Mouse (Mus musculus) heart, adult 2 months (tissue): ENCODE results near the gene Tmed2. TPM values are rescaled to one million over a fixed set of nuclear protein-coding genes. Genes with fewer than 3 reads are reported as not detected.
"Not testable (repeated sequence)": the region's sequence is repeated elsewhere in the genome, so short reads cannot be mapped to it uniquely, and the experiment has no call there.

Experiments used
- DNase-seq, 2 experiments: peaks; one replicate each; pipeline ENCODE4 v3.0.0; 2021
- H3K27ac ChIP-seq: fragments of 200-600 bp; 2 replicates; pipeline ENCODE4 v1.8.1; 2022
- H3K27me3 ChIP-seq: fragments of 200-500 bp; 2 replicates; pipeline ENCODE4 v1.6.1; 2012; ENCODE audit warnings: mild to moderate bottlenecking, low read length, inconsistent platforms, mixed read lengths; ENCODE audit not compliant: control insufficient read depth, insufficient read depth
- H3K36me3 ChIP-seq: fragments of 200-500 bp; 2 replicates; pipeline ENCODE4 v1.6.1; 2012; ENCODE audit warnings: low read length, inconsistent platforms; ENCODE audit not compliant: control insufficient read depth, insufficient read depth
- H3K4me1 ChIP-seq: fragments of 200-500 bp; 2 replicates; pipeline ENCODE4 v1.6.1; 2011; ENCODE audit warnings: low read length; ENCODE audit not compliant: control insufficient read depth, insufficient read depth
- H3K4me3 ChIP-seq: fragments of 200-600 bp; 2 replicates; pipeline ENCODE4 v1.8.1; 2022
- H3K79me2 ChIP-seq: fragments of 200-500 bp; replicated peaks from 2 replicates; pipeline ENCODE4 v1.6.1; 2012; ENCODE audit warnings: mild to moderate bottlenecking, inconsistent platforms, low read length, moderate library complexity, mixed read lengths; ENCODE audit not compliant: control insufficient read depth, insufficient read depth
- H3K9ac ChIP-seq: fragments of 200-500 bp; 2 replicates; pipeline ENCODE4 v1.6.1; 2012; ENCODE audit warnings: low read depth, mild to moderate bottlenecking, control low read depth, inconsistent platforms, low read length, mixed read lengths
- CTCF ChIP-seq: fragments of 200-600 bp; IDR thresholded peaks from 2 replicates; pipeline ENCODE4 v1.8.1; 2022; ENCODE audit warnings: antibody characterized with exemption, mild to moderate bottlenecking, moderate library complexity
- EP300 ChIP-seq: fragments of 200-500 bp; IDR thresholded peaks from 2 replicates; pipeline ENCODE4 v1.6.1; 2011; ENCODE audit warnings: low read depth, low read length, control low read depth; ENCODE audit not compliant: insufficient read depth
- POLR2A ChIP-seq: fragments of 200-500 bp; IDR thresholded peaks from 2 replicates; pipeline ENCODE4 v1.6.1; 2011; ENCODE audit warnings: mild to moderate bottlenecking, low read depth, low read length, control low read depth; ENCODE audit not compliant: insufficient read depth
- WGBS: fragments of 180-500 bp; shearing (Covaris S2); methylation state at CpG from one replicate; pipeline ENCODE4 v1.1.7; 2018; 5-methylcytosine and 5-hydroxymethylcytosine counted together
- intact Hi-C: fragments of 180-260 bp; cut with DNase I; formaldehyde crosslinking; loops from one replicate; pipeline ENCODE4 v1.15.1; 2025
- polyA plus RNA-seq: library from polyadenylated mRNA; depleted of rRNA; stranded (reverse); fragments of >200 nt; gene quantifications from 2 replicates; pipeline ENCODE4 v1.2.3, GENCODE M21; 2012; rRNA removed
- total RNA-seq, 2 experiments: library from RNA; stranded (reverse); gene quantifications; 2 replicates each; pipeline ENCODE4 v1.2.3; 2021

Gene Tmed2
- total and polyA plus RNA-seq, 3 experiments: 80.9 to 194 (median 167) TPM

- WGBS: 77% methylated on average over 5 of the region's 5 CpGs
Observed at GRCm38 (mm10) chr5:124582515-124582914, 42.0 kb downstream of the Tmed2 start.

GRCm38 (mm10) chr5:124592768-124593167 lies 52.3 kb downstream of the Tmed2 start:
- no peaks in the 10 kb centered on the region for H3K4me1 ChIP-seq
- no peaks in the 10 kb centered on the region for H3K36me3 ChIP-seq
- no peaks in the 10 kb centered on the region for H3K79me2 ChIP-seq
- DNase-seq: no peak
- no peak overlapping the region for H3K9ac ChIP-seq
- no peak overlapping the region for H3K27ac ChIP-seq
- intact Hi-C loops: no loop called here
- no peak overlapping the region for H3K4me3 ChIP-seq
- TF ChIP-seq EP300 (no peak), CTCF (no peak), POLR2A (no peak)
- H3K27me3 ChIP-seq: no peaks in the 10 kb centered on the region
- 96% methylated on average over 3 of the region's 3 CpGs for WGBS

More at GRCm38 (mm10) chr5:124582515-124582914, 42.0 kb downstream of the Tmed2 start:
- no peak overlapping the region for H3K4me3 ChIP-seq
- TF ChIP-seq CTCF (no peak), POLR2A (no peak), EP300 (no peak)
- no peaks in the 10 kb centered on the region for H3K79me2 ChIP-seq
- no peak overlapping the region for H3K9ac ChIP-seq
- intact Hi-C loops: no loop called here
- H3K27me3 ChIP-seq: no peaks in the 10 kb centered on the region
- peak in 1 of 2 experiments; percentile 36 for DNase-seq
- H3K36me3 ChIP-seq: peaks cover 3% of the 10 kb centered on the region
- H3K4me1 ChIP-seq: peaks cover 2% of the 10 kb centered on the region; the same call in 1 of the 2 replicates
- H3K27ac ChIP-seq: no peak overlapping the region

GRCm38 (mm10) chr5:124598224-124599174 lies 58.0 kb downstream of the Tmed2 start:
- H3K9ac ChIP-seq: peak overlapping the region; percentile 59; the same call in 1 of the 2 replicates
- intact Hi-C loops: loop anchor here (2.0 kb wide), 1 partner anchor 30 kb away; the partner anchor contains the start of gene Atp6v0a2

GRCm38 (mm10) chr5:124599726-124600125 lies 59.2 kb downstream of the Tmed2 start:
- 52% methylated on average over 8 of the region's 8 CpGs for WGBS
- not testable (repeated sequence) for H3K79me2 ChIP-seq, H3K27ac ChIP-seq, H3K4me3 ChIP-seq, DNase-seq, H3K27me3 ChIP-seq, H3K4me1 ChIP-seq, H3K9ac ChIP-seq, H3K36me3 ChIP-seq
- intact Hi-C loops: loop anchor here (2.0 to 5.0 kb wide), 2 partner anchors 29 to 268 kb away; partner anchors contain the start of gene Atp6v0a2

More at GRCm38 (mm10) chr5:124598224-124599174, 58.0 kb downstream of the Tmed2 start:
- Histone ChIP-seq H3K36me3 (no peaks in the 10 kb centered on the region), H3K27ac (no peak overlapping the region; the same call in 1 of the 2 replicates), H3K27me3 (no peaks in the 10 kb centered on the region), H3K4me1 (peaks cover 5% of the 10 kb centered on the region; the same call in 1 of the 2 replicates), H3K79me2 (no peaks in the 10 kb centered on the region), H3K4me3 (peak overlapping the region; percentile 77)
- peak; percentile 87 to 93 for DNase-seq
- TF ChIP-seq POLR2A (peak; percentile 41; the same call in 1 of the 2 replicates), EP300 (no peak)
- WGBS: 8% methylated on average over 30 of the region's 30 CpGs

Other genes with a start within 250 kb of the Tmed2 start
- gene Mphosph9, start 212.7 kb upstream of the Tmed2 start, total RNA-seq: 1 to 10 TPM; 4.4 to 5.4 TPM
- gene Mphosph9, start 212.7 kb upstream of the Tmed2 start, polyA plus RNA-seq: 2.8 and 4.4 TPM in 2 replicates
- gene 2810006K23Rik, start 212.6 kb upstream of the Tmed2 start, total RNA-seq: 10 to 100 TPM; 11.4 to 12.0 TPM
- gene 2810006K23Rik, start 212.6 kb upstream of the Tmed2 start, polyA plus RNA-seq: 6.9 and 11.7 TPM in 2 replicates
- gene Cdk2ap1, start 177.6 kb upstream of the Tmed2 start, total RNA-seq: 100 to 1,000 TPM; 143 to 167 TPM
- 117 and 173 TPM in 2 replicates for gene Cdk2ap1, start 177.6 kb upstream of the Tmed2 start, polyA plus RNA-seq
- gene Sbno1, start 114.7 kb upstream of the Tmed2 start, total RNA-seq: 10 to 100 TPM; 58.8 to 62.9 TPM
- gene Sbno1, start 114.7 kb upstream of the Tmed2 start, polyA plus RNA-seq: 11.3 and 18.5 TPM in 2 replicates
- gene Kmt5a, start 100.8 kb upstream of the Tmed2 start, total RNA-seq: 100 to 1,000 TPM; 191 to 210 TPM
- gene Kmt5a, start 100.8 kb upstream of the Tmed2 start, polyA plus RNA-seq: 136 and 162 TPM in 2 replicates
- 1 to 10 TPM; 6.8 to 9.1 TPM for gene Rilpl2, start 62.3 kb upstream of the Tmed2 start, total RNA-seq
- 6.9 and 8.4 TPM in 2 replicates for gene Rilpl2, start 62.3 kb upstream of the Tmed2 start, polyA plus RNA-seq
- gene Snrnp35, start 57.6 kb upstream of the Tmed2 start, total RNA-seq: 10 to 100 TPM; 10.5 to 14.5 TPM
- gene Snrnp35, start 57.6 kb upstream of the Tmed2 start, polyA plus RNA-seq: 2.4 and 4.5 TPM in 2 replicates
- gene Rilpl1, start 9.3 kb upstream of the Tmed2 start, total RNA-seq: 100 to 1,000 TPM; 189 to 251 TPM
- 166 and 182 TPM in 2 replicates for gene Rilpl1, start 9.3 kb upstream of the Tmed2 start, polyA plus RNA-seq
- 1 to 10 TPM; 6.2 to 7.5 TPM for gene Ddx55, start 12.2 kb downstream of the Tmed2 start, total RNA-seq
- gene Ddx55, start 12.2 kb downstream of the Tmed2 start, polyA plus RNA-seq: 5.3 and 7.7 TPM in 2 replicates
- 10 to 100 TPM; 23.5 to 27.6 TPM for gene Eif2b1, start 38.4 kb downstream of the Tmed2 start, total RNA-seq
- 18.4 and 24.7 TPM in 2 replicates for gene Eif2b1, start 38.4 kb downstream of the Tmed2 start, polyA plus RNA-seq
- 10 to 100 TPM; 19.4 to 20.4 TPM for gene Gtf2h3, start 38.4 kb downstream of the Tmed2 start, total RNA-seq
- gene Gtf2h3, start 38.4 kb downstream of the Tmed2 start, polyA plus RNA-seq: 29.0 and 39.2 TPM in 2 replicates
- gene Atp6v0a2, start 87.9 kb downstream of the Tmed2 start, total RNA-seq: 10 to 100 TPM; 53.4 to 55.2 TPM
- gene Atp6v0a2, start 87.9 kb downstream of the Tmed2 start, polyA plus RNA-seq: 28.7 and 47.7 TPM in 2 replicates
- gene Dnah10, start 184.4 kb downstream of the Tmed2 start, total RNA-seq: under 1 TPM; 0.02 to 0.10 TPM
- 0.06 and 0.27 TPM in 2 replicates for gene Dnah10, start 184.4 kb downstream of the Tmed2 start, polyA plus RNA-seq